Mouse (Mus musculus): ENCODE results near the gene Zfp385b.
"Not testable (repeated sequence)": the region's sequence is repeated elsewhere in the genome, so short reads cannot be mapped to it uniquely, and the experiment has no call there.

The Zfp385b gene

GRCm38 (mm10) chr2:77457120-77457519, 362.3 kb downstream of the Zfp385b start:
- DNase-seq (ENCODE audit: low spot score): no peak

GRCm38 (mm10) chr2:77456602-77457001, 362.8 kb downstream of the Zfp385b start:
- DNase-seq (ENCODE audit: low spot score): no peak

GRCm38 (mm10) chr2:77454341-77454937, 365.0 kb downstream of the Zfp385b start:
- DNase-seq (ENCODE audit: low spot score): no peak

GRCm38 (mm10) chr2:77453786-77454185, 365.7 kb downstream of the Zfp385b start:
- DNase-seq (ENCODE audit: low spot score): no peak

GRCm38 (mm10) chr2:77450017-77450416, 369.4 kb downstream of the Zfp385b start:
- not testable (repeated sequence) for DNase-seq (ENCODE audit: low spot score)

GRCm38 (mm10) chr2:77448951-77449480, 370.4 kb downstream of the Zfp385b start:
- no peak for DNase-seq (ENCODE audit: low spot score)

GRCm38 (mm10) chr2:77444282-77444681, 375.2 kb downstream of the Zfp385b start:
- no peak for DNase-seq (ENCODE audit: low spot score)

- DNase-seq (ENCODE audit: low spot score): no peak
Measured at GRCm38 (mm10) chr2:77440591-77440990, 378.8 kb downstream of the Zfp385b start.

GRCm38 (mm10) chr2:77436241-77436759, 383.1 kb downstream of the Zfp385b start:
- no peak for DNase-seq (ENCODE audit: low spot score)

GRCm38 (mm10) chr2:77419476-77419875, 400.0 kb downstream of the Zfp385b start:
- DNase-seq (ENCODE audit: low spot score): no peak

GRCm38 (mm10) chr2:77418078-77418477, 401.4 kb downstream of the Zfp385b start:
- no peak for DNase-seq (ENCODE audit: low spot score)

- no peak for DNase-seq (ENCODE audit: low spot score)
Measured at GRCm38 (mm10) chr2:77412171-77412570, 407.3 kb downstream of the Zfp385b start.

GRCm38 (mm10) chr2:77411612-77412011, 407.8 kb downstream of the Zfp385b start:
- DNase-seq (ENCODE audit: low spot score): no peak

- no peak for DNase-seq (ENCODE audit: low spot score)
Measured at GRCm38 (mm10) chr2:77409521-77410135, 409.8 kb downstream of the Zfp385b start.

- no peak for DNase-seq (ENCODE audit: low spot score)
Measured at GRCm38 (mm10) chr2:77408972-77409371, 410.5 kb downstream of the Zfp385b start.

GRCm38 (mm10) chr2:77402329-77402728, 417.1 kb downstream of the Zfp385b start:
- no peak for DNase-seq (ENCODE audit: low spot score)

GRCm38 (mm10) chr2:77401438-77402235, 417.8 kb downstream of the Zfp385b start:
- no peak for DNase-seq (ENCODE audit: low spot score)

- DNase-seq (ENCODE audit: low spot score): no peak
Measured at GRCm38 (mm10) chr2:77393881-77394280, 425.6 kb downstream of the Zfp385b start.

GRCm38 (mm10) chr2:77388186-77388585, 431.3 kb downstream of the Zfp385b start:
- DNase-seq (ENCODE audit: low spot score): no peak

GRCm38 (mm10) chr2:77386515-77386914, 432.9 kb downstream of the Zfp385b start:
- no peak for DNase-seq (ENCODE audit: low spot score)

GRCm38 (mm10) chr2:77382766-77383165, 436.7 kb downstream of the Zfp385b start:
- DNase-seq (ENCODE audit: low spot score): no peak

- DNase-seq (ENCODE audit: low spot score): no peak
Measured at GRCm38 (mm10) chr2:77379907-77380306, 439.5 kb downstream of the Zfp385b start.

- no peak for DNase-seq (ENCODE audit: low spot score)
Measured at GRCm38 (mm10) chr2:77379332-77379731, 440.1 kb downstream of the Zfp385b start.
